Mouse (Mus musculus) cerebellum, postnatal 36 days (tissue): ENCODE measurements around the gene Nfic.
A peak's percentile ranks its signal among the peaks of the same experiment; 100 is the strongest.

Experiments used
- DNase-seq, 2 experiments: peaks; one replicate each; pipeline ENCODE4 v3.0.0; 2021 to 2022; ENCODE audit warnings: mixed read lengths in 2 of 2

The Nfic gene

GRCm38 (mm10) chr10:81402227-81402765, 53.1 kb downstream of the Nfic start:
- DNase-seq: peak in 1 of 2 experiments; percentile 51

- DNase-seq: peak; percentile 52 to 65
These were observed 53.8 kb downstream of the Nfic start for GRCm38 (mm10) chr10:81401521-81402226.

- no peak for DNase-seq
These were observed 54.3 kb downstream of the Nfic start for GRCm38 (mm10) chr10:81401205-81401520.

GRCm38 (mm10) chr10:81400371-81401204, 54.8 kb downstream of the Nfic start:
- DNase-seq: peak; percentile 89 to 90

GRCm38 (mm10) chr10:81399798-81400308, 55.6 kb downstream of the Nfic start:
- DNase-seq: no peak

GRCm38 (mm10) chr10:81399296-81399695, 56.1 kb downstream of the Nfic start:
- no peak for DNase-seq

- no peak for DNase-seq
These were observed 58.7 kb downstream of the Nfic start for GRCm38 (mm10) chr10:81396749-81397148.

GRCm38 (mm10) chr10:81395865-81396264, 59.6 kb downstream of the Nfic start:
- DNase-seq: no peak

- peak; percentile 78 to 81 for DNase-seq
These were observed 60.3 kb downstream of the Nfic start for GRCm38 (mm10) chr10:81395127-81395526.

GRCm38 (mm10) chr10:81393456-81394063, 61.9 kb downstream of the Nfic start:
- DNase-seq: no peak

- DNase-seq: no peak
These were observed 62.7 kb downstream of the Nfic start, which contains the start of gene Smim24 for GRCm38 (mm10) chr10:81392781-81393185. Smim24 (plus strand) TSS chr10:81393051.

- no peak for DNase-seq
These were observed 63.2 kb downstream of the Nfic start for GRCm38 (mm10) chr10:81392270-81392669.

GRCm38 (mm10) chr10:81390678-81390965, 64.8 kb downstream of the Nfic start:
- no peak for DNase-seq

- peak; percentile 78 to 82 for DNase-seq
These were observed 65.4 kb downstream of the Nfic start for GRCm38 (mm10) chr10:81389801-81390677.

- no peak for DNase-seq
These were observed 66.1 kb downstream of the Nfic start for GRCm38 (mm10) chr10:81389373-81389772.

- no peak for DNase-seq
These were observed 66.9 kb downstream of the Nfic start, which contains the start of gene Gm48552 for GRCm38 (mm10) chr10:81388505-81389055. Gm48552 (plus strand) TSS chr10:81389005.

GRCm38 (mm10) chr10:81387716-81388115, 67.7 kb downstream of the Nfic start:
- DNase-seq: no peak

GRCm38 (mm10) chr10:81385603-81386306, 69.7 kb downstream of the Nfic start:
- DNase-seq: no peak

GRCm38 (mm10) chr10:81384605-81384982, 70.8 kb downstream of the Nfic start:
- no peak for DNase-seq

- DNase-seq: peak; percentile 99 to 100
These were observed 71.4 kb downstream of the Nfic start, which contains the start of the genes Dohh and Gm48551 for GRCm38 (mm10) chr10:81383802-81384604. Dohh (plus strand) TSS chr10:81384428. Gm48551 (plus strand) TSS chr10:81384466.
